ENCODE assay signal across 19 mouse cellular contexts in genomic region chr2:51070902-51071301, GRCm38 (mm10).
A peak's percentile ranks its signal among the peaks of the same experiment; 100 is the strongest.
DNase-seq lines count a peak whose midpoint lies in the region; ATAC-seq lines count a peak whose summit lies in the region.
"Had no signal": no experiment of that assay in that cellular context is flagged by ENCODE, and none has a peak within 500 bp of the region (broad histone marks: within the 10 kb centered on the region; RNA-seq: fewer than 3 reads in every experiment).

No protein-coding gene starts in this region.

- no peaks in the 10 kb centered on the region for H3K9me3 ChIP-seq in forebrain, embryonic 13.5 days (replicated peaks)
- no peaks in the 10 kb centered on the region for H3K9me3 ChIP-seq in forebrain, embryonic 12.5 days
- no peaks in the 10 kb centered on the region for H3K9me3 ChIP-seq in hindbrain, embryonic 12.5 days (replicated peaks)
- H3K9me3 ChIP-seq in hindbrain, embryonic 14.5 days (ENCODE audit: control insufficient read depth, low read length), result no peaks in the 10 kb centered on the region
- no peaks in the 10 kb centered on the region for H3K9me3 ChIP-seq in midbrain, embryonic 11.5 days (ENCODE audit: control insufficient read depth, low read length)
- H3K9me3 ChIP-seq in midbrain, embryonic 16.5 days (replicated peaks; ENCODE audit: control insufficient read depth, low read length, poor library complexity, severe bottlenecking), result no peaks in the 10 kb centered on the region
- no peaks in the 10 kb centered on the region for H3K9me3 ChIP-seq in midbrain, embryonic 13.5 days
- H3K9me3 ChIP-seq: embryonic facial prominence, embryonic 10.5 days; heart, embryonic 15.5 days had no signal

- DNase-seq in hindbrain, embryonic 14.5 days (ENCODE audit: low spot score), result no peak
- DNase-seq in midbrain, embryonic 11.5 days (ENCODE audit: low spot score, missing footprints), result no peak
- DNase-seq in thymus, postnatal 0 days (ENCODE audit: low spot score), result no peak
- DNase-seq: adrenal gland, postnatal 10 days; cerebellum, adult 2 months; cerebellum, postnatal 10 days; gastrocnemius, postnatal 14 days; heart, adult 2 months; heart, postnatal 14 days; kidney, adult 18-20 months had no signal

- no peak for ATAC-seq in forebrain, embryonic 13.5 days
- ATAC-seq in forebrain, embryonic 12.5 days (ENCODE audit: low FRiP score), result no peak
- ATAC-seq in hindbrain, embryonic 12.5 days (ENCODE audit: low FRiP score), result no peak
- ATAC-seq in hindbrain, embryonic 14.5 days (ENCODE audit: low FRiP score), result no peak
- no peak for ATAC-seq in midbrain, embryonic 11.5 days (ENCODE audit: low FRiP score)
- no peak for ATAC-seq in midbrain, embryonic 16.5 days
- no peak for ATAC-seq in midbrain, embryonic 13.5 days
- ATAC-seq: inflammation-experienced regulatory T-cells, adult 6 months had no signal

- 36% methylated on average over 2 of the region's 2 CpGs for WGBS in forebrain, embryonic 13.5 days
- WGBS in forebrain, embryonic 12.5 days, result 30% methylated on average over 2 of the region's 2 CpGs
- WGBS in hindbrain, embryonic 12.5 days, result 65% methylated on average over 2 of the region's 2 CpGs
- WGBS in hindbrain, embryonic 14.5 days, result 61% methylated on average over 2 of the region's 2 CpGs
- WGBS in midbrain, embryonic 11.5 days, result 66% methylated on average over 2 of the region's 2 CpGs
- WGBS in midbrain, embryonic 16.5 days, result 55% methylated on average over 2 of the region's 2 CpGs
- WGBS in midbrain, embryonic 13.5 days, result 44% methylated on average over 2 of the region's 2 CpGs

- H3K9ac ChIP-seq in forebrain, embryonic 13.5 days, result no peak overlapping the region
- H3K9ac ChIP-seq in forebrain, embryonic 12.5 days, result no peak overlapping the region
- H3K9ac ChIP-seq in hindbrain, embryonic 12.5 days, result no peak overlapping the region
- no peak overlapping the region for H3K9ac ChIP-seq in hindbrain, embryonic 14.5 days
- no peak overlapping the region for H3K9ac ChIP-seq in midbrain, embryonic 11.5 days (ENCODE audit: low read length)
- no peak overlapping the region for H3K9ac ChIP-seq in midbrain, embryonic 16.5 days (ENCODE audit: low read depth, low read length)
- no peak overlapping the region for H3K9ac ChIP-seq in midbrain, embryonic 13.5 days (replicated peaks)
- H3K9ac ChIP-seq: heart, embryonic 15.5 days had no signal

- H3K27me3 ChIP-seq in forebrain, embryonic 13.5 days, result no peaks in the 10 kb centered on the region
- H3K27me3 ChIP-seq in forebrain, embryonic 12.5 days, result no peaks in the 10 kb centered on the region
- no peaks in the 10 kb centered on the region for H3K27me3 ChIP-seq in hindbrain, embryonic 12.5 days
- H3K27me3 ChIP-seq in hindbrain, embryonic 14.5 days (ENCODE audit: control insufficient read depth, insufficient read depth, low read length), result no peaks in the 10 kb centered on the region
- no peaks in the 10 kb centered on the region for H3K27me3 ChIP-seq in midbrain, embryonic 11.5 days (ENCODE audit: control insufficient read depth, insufficient read depth, low read length)
- no peaks in the 10 kb centered on the region for H3K27me3 ChIP-seq in midbrain, embryonic 16.5 days (ENCODE audit: control insufficient read depth, insufficient read depth, low read depth, low read length)
- no peaks in the 10 kb centered on the region for H3K27me3 ChIP-seq in midbrain, embryonic 13.5 days
- H3K27me3 ChIP-seq: heart, embryonic 15.5 days had no signal

- H3K27ac ChIP-seq in forebrain, embryonic 13.5 days, result peak overlapping the region; percentile 44; the same call in 1 of the 2 replicates
- no peak overlapping the region for H3K27ac ChIP-seq in forebrain, embryonic 12.5 days
- H3K27ac ChIP-seq in hindbrain, embryonic 12.5 days, result peak overlapping the region; percentile 7; the same call in 1 of the 2 replicates
- H3K27ac ChIP-seq in hindbrain, embryonic 14.5 days, result no peak overlapping the region
- 0 out of 2 replicates have a peak overlapping the region, but pooled peaks have one; percentile 5 for H3K27ac ChIP-seq in midbrain, embryonic 11.5 days (ENCODE audit: low read depth, low read length)
- no peak overlapping the region for H3K27ac ChIP-seq in midbrain, embryonic 16.5 days (ENCODE audit: low read length)
- H3K27ac ChIP-seq in midbrain, embryonic 13.5 days, result peak overlapping the region; percentile 39; the same call in 1 of the 2 replicates
- H3K27ac ChIP-seq: embryonic facial prominence, embryonic 10.5 days; heart, adult 2 months; heart, embryonic 15.5 days had no signal

- H3K4me2 ChIP-seq in forebrain, embryonic 13.5 days, result no peak overlapping the region
- no peak overlapping the region for H3K4me2 ChIP-seq in forebrain, embryonic 12.5 days
- H3K4me2 ChIP-seq in hindbrain, embryonic 12.5 days (replicated peaks), result no peak overlapping the region
- H3K4me2 ChIP-seq in hindbrain, embryonic 14.5 days (replicated peaks), result no peak overlapping the region
- no peak overlapping the region for H3K4me2 ChIP-seq in midbrain, embryonic 11.5 days
- H3K4me2 ChIP-seq in midbrain, embryonic 16.5 days (ENCODE audit: low read length), result no peak overlapping the region
- H3K4me2 ChIP-seq in midbrain, embryonic 13.5 days (replicated peaks), result no peak overlapping the region
- H3K4me2 ChIP-seq: heart, embryonic 11.5 days; heart, embryonic 15.5 days had no signal

- no peaks in the 10 kb centered on the region for H3K36me3 ChIP-seq in forebrain, embryonic 13.5 days (ENCODE audit: poor library complexity, severe bottlenecking)
- no peaks in the 10 kb centered on the region for H3K36me3 ChIP-seq in forebrain, embryonic 12.5 days (replicated peaks)
- H3K36me3 ChIP-seq in hindbrain, embryonic 12.5 days, result no peaks in the 10 kb centered on the region
- H3K36me3 ChIP-seq in hindbrain, embryonic 14.5 days (replicated peaks; ENCODE audit: control insufficient read depth, insufficient read depth), result no peaks in the 10 kb centered on the region
- H3K36me3 ChIP-seq in midbrain, embryonic 11.5 days (ENCODE audit: control insufficient read depth, insufficient read depth, low read length), result no peaks in the 10 kb centered on the region
- H3K36me3 ChIP-seq in midbrain, embryonic 16.5 days (ENCODE audit: control insufficient read depth, insufficient read depth, low read length), result no peaks in the 10 kb centered on the region
- H3K36me3 ChIP-seq in midbrain, embryonic 13.5 days, result no peaks in the 10 kb centered on the region
- H3K36me3 ChIP-seq: embryonic facial prominence, embryonic 10.5 days; heart, embryonic 15.5 days had no signal

- peaks cover 18% of the 10 kb centered on the region for H3K4me1 ChIP-seq in forebrain, embryonic 13.5 days
- peaks cover 12% of the 10 kb centered on the region for H3K4me1 ChIP-seq in forebrain, embryonic 12.5 days
- peaks cover 11% of the 10 kb centered on the region for H3K4me1 ChIP-seq in hindbrain, embryonic 12.5 days
- peaks cover 7% of the 10 kb centered on the region for H3K4me1 ChIP-seq in hindbrain, embryonic 14.5 days (replicated peaks; ENCODE audit: control insufficient read depth, insufficient read depth, low read length)
- H3K4me1 ChIP-seq in midbrain, embryonic 11.5 days (ENCODE audit: control insufficient read depth, insufficient read depth, low read length), result peaks cover 10% of the 10 kb centered on the region
- peaks cover 4% of the 10 kb centered on the region; the same call in 1 of the 2 replicates for H3K4me1 ChIP-seq in midbrain, embryonic 16.5 days (ENCODE audit: control insufficient read depth, insufficient read depth, low read length)
- H3K4me1 ChIP-seq in midbrain, embryonic 13.5 days (replicated peaks), result peaks cover 15% of the 10 kb centered on the region

- no peak overlapping the region for H3K4me3 ChIP-seq in forebrain, embryonic 13.5 days
- H3K4me3 ChIP-seq in forebrain, embryonic 12.5 days (replicated peaks), result no peak overlapping the region
- no peak overlapping the region for H3K4me3 ChIP-seq in hindbrain, embryonic 12.5 days
- no peak overlapping the region for H3K4me3 ChIP-seq in hindbrain, embryonic 14.5 days (replicated peaks; ENCODE audit: low read length)
- H3K4me3 ChIP-seq in midbrain, embryonic 11.5 days (ENCODE audit: low read depth, low read length), result no peak overlapping the region
- H3K4me3 ChIP-seq in midbrain, embryonic 16.5 days (ENCODE audit: low read depth, low read length), result no peak overlapping the region
- H3K4me3 ChIP-seq in midbrain, embryonic 13.5 days (replicated peaks), result no peak overlapping the region
- H3K4me3 ChIP-seq: embryonic facial prominence, embryonic 10.5 days; heart, adult 2 months; heart, embryonic 15.5 days had no signal

Comparison
In these comparisons a context has a peak if more than half of its experiments do, and no peak if none do; other contexts are left out.
1. H3K27ac ChIP-seq: peak in forebrain, embryonic 13.5 days (single experiment), hindbrain, embryonic 12.5 days (single experiment), midbrain, embryonic 11.5 days (single experiment) and midbrain, embryonic 13.5 days (single experiment); none in forebrain, embryonic 12.5 days (single experiment), hindbrain, embryonic 14.5 days (single experiment) and midbrain, embryonic 16.5 days (single experiment).